Mouse (Mus musculus) kidney, postnatal 0 days (tissue): Measurements from ENCODE around the gene Cdc42ep3. TPM values are rescaled to one million over a fixed set of nuclear protein-coding genes. Genes with fewer than 3 reads are reported as not detected.

ENCODE experiments used
- ATAC-seq: fragments of 200-750 bp; cut with Nextera tagmentation; replicated peaks from 2 replicates; pipeline ENCODE4 v1.8.0; 2017; ENCODE audit warnings: low read depth, moderate number of reproducible peaks, moderate TSS enrichment, moderate library complexity; ENCODE audit not compliant: low FRiP score
- DNase-seq: peaks from one replicate; pipeline ENCODE4 v3.0.0-alpha.2; 2016; ENCODE audit warnings: low spot score
- H3K27ac ChIP-seq: fragments of 300-500 bp; sonication (generic); 2 replicates; pipeline ENCODE4 v1.5.1; 2014; ENCODE audit warnings: mild to moderate bottlenecking
- H3K27me3 ChIP-seq: fragments of 300-500 bp; sonication (generic); 2 replicates; pipeline ENCODE4 v1.6.1; 2014; ENCODE audit warnings: low read length, mixed read lengths; ENCODE audit not compliant: insufficient read depth
- H3K36me3 ChIP-seq: fragments of 300-500 bp; sonication (generic); 2 replicates; pipeline ENCODE4 v1.6.1; 2014; ENCODE audit warnings: low read length, mixed read lengths; ENCODE audit not compliant: insufficient read depth
- H3K4me1 ChIP-seq: fragments of 300-500 bp; sonication (generic); replicated peaks from 2 replicates; pipeline ENCODE4 v1.6.1; 2014; ENCODE audit warnings: antibody characterized with exemption, low read length, mixed read lengths; ENCODE audit not compliant: insufficient read depth
- H3K4me2 ChIP-seq: fragments of 300-500 bp; sonication (generic); 2 replicates; pipeline ENCODE4 v1.6.1; 2014; ENCODE audit warnings: mild to moderate bottlenecking, low read length, moderate library complexity, mixed read lengths
- H3K4me3 ChIP-seq: fragments of 300-500 bp; sonication (generic); replicated peaks from 2 replicates; pipeline ENCODE4 v1.5.1; 2014; ENCODE audit warnings: low read depth, low read length
- H3K9ac ChIP-seq: fragments of 300-500 bp; sonication (generic); 2 replicates; pipeline ENCODE4 v1.6.1; 2014; ENCODE audit warnings: low read depth, low read length
- H3K9me3 ChIP-seq: fragments of 300-500 bp; sonication (generic); replicated peaks from 2 replicates; pipeline ENCODE4 v1.6.1; 2016; ENCODE audit warnings: low read length, inconsistent platforms, mixed read lengths
- CTCF ChIP-seq: IDR thresholded peaks from 2 replicates; pipeline ENCODE4 v1.5.1; 2016; ENCODE audit warnings: antibody characterized with exemption, low read depth, mild to moderate bottlenecking, moderate library complexity
- WGBS: fragments of 180-500 bp; shearing (Covaris S2); extraction: QIAGEN DNeasy Blood & Tissue Kit; methylation state at CpG from one replicate; pipeline ENCODE4 v1.1.7; 2014; 5-methylcytosine and 5-hydroxymethylcytosine counted together
- polyA plus RNA-seq: library from polyadenylated mRNA; unstranded; fragments of >200 nt; fragmentation: Nextera tagmentation; extraction: Ambion mirVana; gene quantifications from 2 replicates; pipeline ENCODE4 v1.2.1, GENCODE M21; 2015

Cdc42ep3 gene
- polyA plus RNA-seq, 1 experiment from 2014 or later, result 51.8 TPM

GRCm38 (mm10) chr17:79299925-79300324 lies 55.0 kb downstream of the Cdc42ep3 start:
- WGBS, result 96% methylated on average over 1 of the region's 1 CpGs
- Histone ChIP-seq H3K36me3 (no peaks in the 10 kb centered on the region), H3K4me3 (no peak overlapping the region), H3K9me3 (no peaks in the 10 kb centered on the region), H3K4me2 (no peak overlapping the region), H3K4me1 (no peaks in the 10 kb centered on the region), H3K9ac (no peak overlapping the region), H3K27ac (no peak overlapping the region), H3K27me3 (no peaks in the 10 kb centered on the region)
- DNase-seq (no peak), ATAC-seq (no peak)
- TF ChIP-seq CTCF, result no peak

- Histone ChIP-seq H3K27ac (no peak overlapping the region), H3K4me3 (no peak overlapping the region), H3K27me3 (no peaks in the 10 kb centered on the region), H3K4me1 (no peaks in the 10 kb centered on the region), H3K9me3 (no peaks in the 10 kb centered on the region), H3K9ac (no peak overlapping the region), H3K4me2 (no peak overlapping the region), H3K36me3 (no peaks in the 10 kb centered on the region)
- DNase-seq (no peak), ATAC-seq (no peak)
- no peak for TF ChIP-seq CTCF
Observed at GRCm38 (mm10) chr17:79298968-79299367, 55.9 kb downstream of the Cdc42ep3 start.

- no peak overlapping the region for H3K9ac ChIP-seq
- no peaks in the 10 kb centered on the region for H3K27me3 ChIP-seq
- H3K36me3 ChIP-seq, result no peaks in the 10 kb centered on the region
- H3K4me3 ChIP-seq, result no peak overlapping the region
- no peaks in the 10 kb centered on the region for H3K4me1 ChIP-seq
- no peak for ATAC-seq
- no peak overlapping the region for H3K27ac ChIP-seq
- WGBS, result 84% methylated on average over 4 of the region's 4 CpGs
- H3K9me3 ChIP-seq, result no peaks in the 10 kb centered on the region
- DNase-seq, result no peak
- TF ChIP-seq CTCF, result no peak
- no peak overlapping the region for H3K4me2 ChIP-seq
Observed at GRCm38 (mm10) chr17:79295926-79296325, 59.0 kb downstream of the Cdc42ep3 start.

- H3K27me3 ChIP-seq, result no peaks in the 10 kb centered on the region
- no peak overlapping the region for H3K9ac ChIP-seq
- no peaks in the 10 kb centered on the region for H3K36me3 ChIP-seq
- no peak for ATAC-seq
- DNase-seq, result no peak
- TF ChIP-seq CTCF, result no peak
- 79% methylated on average over 5 of the region's 5 CpGs for WGBS
- no peak overlapping the region for H3K4me2 ChIP-seq
- no peaks in the 10 kb centered on the region for H3K9me3 ChIP-seq
- H3K4me1 ChIP-seq, result no peaks in the 10 kb centered on the region
- no peak overlapping the region for H3K4me3 ChIP-seq
- H3K27ac ChIP-seq, result no peak overlapping the region
Observed at GRCm38 (mm10) chr17:79291672-79292071, 63.2 kb downstream of the Cdc42ep3 start.

GRCm38 (mm10) chr17:79290697-79291096 lies 64.2 kb downstream of the Cdc42ep3 start:
- Histone ChIP-seq H3K27ac (no peak overlapping the region), H3K4me1 (no peaks in the 10 kb centered on the region), H3K27me3 (no peaks in the 10 kb centered on the region), H3K9ac (no peak overlapping the region), H3K36me3 (no peaks in the 10 kb centered on the region), H3K4me3 (no peak overlapping the region), H3K4me2 (no peak overlapping the region), H3K9me3 (no peaks in the 10 kb centered on the region)
- ATAC-seq (no peak), DNase-seq (no peak)
- TF ChIP-seq CTCF, result no peak
- WGBS, result 70% methylated on average over 2 of the region's 2 CpGs

GRCm38 (mm10) chr17:79287302-79287701 lies 67.6 kb downstream of the Cdc42ep3 start:
- no peak overlapping the region for H3K4me3 ChIP-seq
- TF ChIP-seq CTCF, result no peak
- H3K9ac ChIP-seq, result no peak overlapping the region
- peak; percentile 67 for DNase-seq
- H3K9me3 ChIP-seq, result no peaks in the 10 kb centered on the region
- H3K36me3 ChIP-seq, result no peaks in the 10 kb centered on the region
- 0 out of 2 replicates have a peak overlapping the region, but pooled peaks have one; percentile 48 for H3K27ac ChIP-seq
- H3K4me2 ChIP-seq, result peak overlapping the region; percentile 10; the same call in 1 of the 2 replicates
- 42% methylated on average over 13 of the region's 13 CpGs for WGBS
- H3K4me1 ChIP-seq, result no peaks in the 10 kb centered on the region
- no peak for ATAC-seq
- no peaks in the 10 kb centered on the region for H3K27me3 ChIP-seq

GRCm38 (mm10) chr17:79285030-79285601 lies 69.8 kb downstream of the Cdc42ep3 start:
- H3K27ac ChIP-seq, result no peak overlapping the region
- ATAC-seq, result no peak
- WGBS, result 69% methylated on average over 6 of the region's 6 CpGs
- H3K4me2 ChIP-seq, result no peak overlapping the region
- no peak overlapping the region for H3K9ac ChIP-seq
- DNase-seq, result no peak
- no peaks in the 10 kb centered on the region for H3K4me1 ChIP-seq
- TF ChIP-seq CTCF, result no peak
- H3K36me3 ChIP-seq, result no peaks in the 10 kb centered on the region
- H3K27me3 ChIP-seq, result no peaks in the 10 kb centered on the region
- no peak overlapping the region for H3K4me3 ChIP-seq
- no peaks in the 10 kb centered on the region for H3K9me3 ChIP-seq
